Mouse (Mus musculus) cerebellum, adult 9-10 months (tissue): ENCODE measurements at regions not wholly inside any gene's neighbourhood (a gene's known extent, or its start where the extent isn't known, plus 50 kb on each side); places are given as distances from the start of the nearest gene placed in this dataset.
A peak's percentile ranks its signal among the peaks of the same experiment; 100 is the strongest.

Experiments used
- DNase-seq: peaks from one replicate; pipeline ENCODE4 v3.0.0; 2022

DNA sequence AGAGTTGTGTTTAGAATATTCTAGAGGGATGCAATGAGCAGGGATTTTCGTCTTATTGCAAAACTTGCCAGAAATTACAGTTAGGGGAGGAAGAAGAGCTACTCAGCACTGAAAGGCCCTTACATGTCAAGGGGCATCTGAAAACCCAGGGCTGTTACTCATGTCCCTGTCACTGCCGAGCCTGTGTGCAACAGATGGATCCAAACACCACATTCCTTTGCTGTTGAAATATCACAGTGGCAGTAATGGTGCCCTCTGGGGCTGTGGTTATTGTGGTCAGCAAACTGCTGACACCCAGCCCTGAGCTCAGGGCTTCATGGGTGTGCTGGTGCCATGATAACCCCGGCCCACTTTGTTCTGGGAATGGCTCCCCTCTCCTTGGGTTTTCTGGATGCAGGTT lies 114.3 kb upstream of the Ercc6l2 start:
- no peak for DNase-seq

DNA sequence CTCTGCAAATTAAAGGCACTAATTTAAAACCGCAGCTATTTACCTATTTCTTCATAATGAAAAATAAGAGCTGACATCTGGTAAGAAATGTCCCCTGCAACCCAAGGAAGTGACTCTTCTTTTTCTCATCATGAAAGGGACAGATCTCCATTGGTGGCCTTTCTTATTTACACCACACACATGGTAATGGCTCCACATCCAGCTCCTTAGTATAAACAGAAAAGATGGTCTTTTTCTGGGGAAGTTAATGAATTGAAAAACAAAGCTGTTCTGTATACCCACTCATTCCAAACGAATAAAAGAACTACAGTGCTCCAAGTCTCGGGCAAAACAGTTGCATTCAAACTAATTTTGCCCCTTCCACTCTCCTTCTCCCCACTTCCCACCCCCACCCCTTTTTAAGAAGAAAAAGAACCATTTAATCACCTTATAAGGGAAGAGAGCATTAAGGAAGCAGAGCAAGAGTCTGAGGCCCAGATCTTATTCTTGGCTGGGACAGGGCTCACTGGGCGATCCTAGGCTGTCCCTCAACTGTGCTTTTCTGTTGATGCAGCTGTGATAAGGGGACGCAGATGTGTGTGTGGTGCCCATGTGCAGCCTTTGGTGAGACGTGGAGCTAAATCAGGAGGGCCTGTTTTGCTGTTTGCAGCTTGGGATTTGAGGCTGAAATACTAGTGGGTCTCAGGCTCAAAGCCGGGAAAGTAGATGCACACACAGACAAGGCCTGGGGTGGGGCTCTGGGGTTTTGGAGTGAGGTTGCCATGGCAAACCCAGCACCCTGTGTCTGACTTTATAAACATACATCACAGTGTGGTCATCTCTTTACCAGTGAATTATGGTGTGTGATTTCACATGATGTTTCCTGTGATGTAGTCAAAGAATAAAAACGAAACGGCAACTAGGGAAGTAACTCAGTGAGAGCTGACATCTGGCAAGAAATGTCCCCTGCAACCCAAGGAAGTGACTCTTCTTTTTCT lies 113.6 kb upstream of the Ercc6l2 start:
- DNase-seq, result no peak

DNA sequence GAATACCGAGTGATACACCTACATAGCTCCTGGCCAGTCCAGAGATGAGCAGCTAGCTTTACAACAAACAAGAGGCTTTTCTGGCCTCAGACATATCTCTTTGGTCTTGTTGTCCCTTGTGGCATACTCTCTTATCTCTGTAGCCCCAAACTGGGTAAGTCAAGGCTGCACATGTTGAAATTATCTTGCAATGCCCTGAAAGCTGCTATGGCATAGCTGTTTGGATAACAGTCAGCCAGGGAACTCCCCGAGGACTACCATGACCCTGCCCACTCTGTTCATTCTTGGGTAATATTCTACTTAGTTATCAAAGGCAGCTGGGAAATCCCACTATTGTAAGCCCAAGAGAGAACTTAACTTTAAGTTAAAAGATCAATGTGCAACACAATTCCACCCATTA lies 106.5 kb upstream of the Ercc6l2 start:
- DNase-seq, result no peak

DNA sequence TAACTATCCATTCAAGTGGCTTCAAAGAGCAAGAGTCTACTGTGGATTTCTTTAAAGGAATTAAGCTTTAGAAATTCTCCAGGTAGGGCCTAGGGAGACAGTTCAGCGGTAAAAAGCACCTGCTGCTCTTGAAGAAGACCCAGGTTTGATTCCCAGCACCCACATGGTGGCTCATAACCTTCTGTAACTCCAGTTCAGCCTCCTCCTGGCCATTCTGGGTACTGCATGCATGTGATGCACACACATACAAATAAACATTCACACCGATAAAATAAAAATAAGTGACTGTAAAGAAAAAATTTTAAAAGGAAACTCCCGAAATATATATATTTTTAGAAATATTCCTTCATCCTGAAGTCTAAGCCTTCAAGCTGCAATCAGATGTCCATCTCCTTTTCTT lies 101.9 kb upstream of the Ercc6l2 start:
- DNase-seq, result no peak

DNA sequence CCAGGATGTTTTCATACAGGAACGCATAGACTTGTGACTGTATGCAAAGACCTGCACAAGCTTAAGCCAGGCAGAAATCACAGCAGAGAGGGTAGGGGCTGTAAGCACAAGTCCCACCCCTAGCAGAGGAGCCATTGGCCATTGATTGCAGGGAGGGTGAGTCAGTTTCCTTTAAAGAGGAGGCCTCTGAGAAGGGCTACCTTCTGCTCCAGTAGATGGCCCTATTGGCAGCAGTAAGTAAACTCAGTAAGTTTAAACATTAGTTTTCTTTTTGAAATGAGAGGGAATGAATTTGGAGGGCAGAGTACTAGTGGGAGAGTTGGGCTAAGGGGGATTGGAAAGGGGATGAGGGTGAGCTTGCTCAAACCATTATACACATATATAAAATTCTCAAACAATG lies 98.5 kb upstream of the Ercc6l2 start:
- no peak for DNase-seq

DNA sequence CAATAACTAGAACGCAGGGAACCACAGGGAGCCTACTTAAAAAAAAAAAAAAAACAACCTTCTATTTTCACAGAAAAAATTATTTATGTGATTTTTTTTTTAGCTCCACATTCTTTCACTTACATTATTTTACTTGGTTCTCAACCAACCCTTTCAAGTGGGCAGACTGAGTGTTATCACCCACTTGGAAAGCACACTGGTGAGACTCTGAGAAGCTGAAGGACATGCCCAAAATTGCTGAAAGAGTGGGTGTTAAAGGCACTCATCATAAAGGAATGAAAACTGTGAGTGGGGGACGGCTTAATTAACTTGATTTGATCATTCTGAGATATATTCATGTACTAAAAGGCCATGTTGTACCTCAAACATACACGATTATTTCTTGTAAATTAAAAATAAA lies 97.8 kb upstream of the Ercc6l2 start:
- no peak for DNase-seq

DNA sequence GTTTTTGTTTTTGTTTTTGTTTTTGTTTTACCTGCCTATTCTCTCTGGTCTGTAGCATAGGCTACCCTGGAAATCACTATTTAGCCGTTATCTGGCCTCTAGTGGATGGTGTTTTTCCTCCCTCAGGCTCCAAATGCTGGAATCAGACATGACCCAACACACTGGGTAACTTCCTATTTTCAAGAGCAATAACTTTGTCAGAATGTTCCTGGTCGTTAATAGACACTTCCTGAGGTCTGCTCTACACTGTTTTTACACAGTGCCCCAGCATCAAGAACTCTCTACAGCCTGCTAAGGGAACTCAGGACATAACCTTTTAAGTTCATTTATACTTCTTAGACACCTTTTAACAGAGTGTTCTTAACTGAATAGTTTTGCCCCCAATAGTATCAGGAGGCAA lies 96.3 kb upstream of the Ercc6l2 start:
- no peak for DNase-seq

DNA sequence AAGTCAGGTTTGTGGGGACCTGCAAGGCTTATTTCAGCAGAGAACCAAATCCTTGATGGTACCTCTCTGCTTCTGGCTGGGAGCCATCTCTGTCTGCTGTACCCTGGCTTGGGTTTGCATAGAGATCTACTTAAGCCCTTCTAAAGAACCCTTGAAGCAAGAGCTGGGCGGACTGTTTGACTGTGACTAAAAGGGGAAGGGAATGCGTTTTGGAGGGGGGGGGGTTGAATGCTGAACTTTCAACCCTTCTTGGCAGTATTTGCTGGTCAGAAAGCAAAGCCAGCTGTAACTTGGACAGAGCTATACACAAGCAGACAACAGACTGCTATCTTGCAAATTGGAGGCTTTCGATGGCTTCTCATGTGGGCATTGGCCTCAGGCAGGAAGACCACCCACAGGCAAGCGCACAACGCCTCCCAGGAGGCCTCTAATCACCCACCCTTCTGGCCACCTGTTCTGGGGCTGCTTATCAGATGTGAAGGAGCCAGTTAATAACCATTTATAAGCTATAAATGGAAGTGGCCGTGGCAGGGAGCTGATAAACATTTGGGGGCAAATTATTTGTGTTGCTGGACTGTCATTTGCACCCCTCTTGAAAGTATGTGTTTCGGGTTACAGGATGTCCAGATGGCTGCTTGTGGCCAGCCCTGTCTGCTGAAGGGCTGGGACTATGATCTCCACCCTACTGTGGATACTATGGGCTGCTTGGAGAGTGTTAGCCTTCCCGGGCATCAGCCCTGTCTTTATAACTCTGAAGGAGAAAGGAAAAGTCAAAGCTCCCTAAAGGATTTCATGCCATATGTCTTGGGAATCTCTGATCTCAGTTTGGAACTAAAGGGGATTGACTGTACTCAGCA lies 95.5 kb upstream of the Ercc6l2 start:
- DNase-seq, result no peak

DNA sequence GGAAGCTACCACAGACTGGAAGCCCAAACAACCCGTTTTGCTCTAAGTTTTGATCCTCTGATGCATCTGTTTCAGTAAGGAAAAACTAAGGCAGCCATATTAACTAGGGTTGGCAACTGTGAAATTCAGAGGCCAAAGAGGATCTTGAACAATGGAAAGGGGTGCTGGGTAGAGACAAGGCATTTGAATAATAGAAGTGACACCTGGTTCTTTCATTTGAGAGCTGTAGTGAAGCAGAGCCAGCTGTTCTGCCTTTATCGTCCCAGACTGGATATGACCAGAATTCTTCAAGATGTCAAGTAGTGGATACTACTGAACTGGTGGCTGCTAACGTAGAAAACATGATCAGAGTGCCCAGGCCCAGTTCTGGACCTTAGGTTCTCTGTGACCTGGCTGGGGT lies 94.4 kb upstream of the Ercc6l2 start:
- no peak for DNase-seq

DNA sequence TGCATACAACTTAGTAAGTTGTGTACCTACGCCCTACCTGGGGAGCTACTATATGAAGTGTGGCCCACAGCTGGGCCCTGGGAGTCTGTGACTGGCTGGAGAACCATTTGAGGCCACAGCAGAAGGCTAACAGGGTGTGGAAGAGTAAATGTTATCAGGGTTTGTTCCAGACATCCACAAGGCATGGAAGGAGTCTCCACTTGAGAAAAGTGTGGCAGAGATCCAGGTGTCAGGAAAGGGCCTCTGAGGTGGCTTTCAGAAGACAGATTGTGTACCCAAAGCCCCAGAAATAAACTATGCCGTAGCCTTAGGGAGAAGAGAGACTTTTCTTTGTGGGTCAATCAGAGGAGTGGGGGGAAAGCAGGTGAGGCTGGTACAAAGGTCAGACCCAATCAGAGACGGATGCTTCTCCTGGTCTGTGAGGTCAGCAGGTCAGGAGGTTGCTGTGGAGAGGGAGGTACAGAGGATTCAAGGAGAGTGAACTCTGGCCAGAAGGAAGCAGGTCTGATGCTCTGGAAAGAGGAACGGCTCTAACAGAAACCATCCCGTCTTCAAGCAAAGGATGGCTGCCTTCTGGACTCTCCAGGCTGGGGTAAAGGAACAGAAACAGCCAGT lies 93.9 kb upstream of the Ercc6l2 start:
- DNase-seq, result no peak

DNA sequence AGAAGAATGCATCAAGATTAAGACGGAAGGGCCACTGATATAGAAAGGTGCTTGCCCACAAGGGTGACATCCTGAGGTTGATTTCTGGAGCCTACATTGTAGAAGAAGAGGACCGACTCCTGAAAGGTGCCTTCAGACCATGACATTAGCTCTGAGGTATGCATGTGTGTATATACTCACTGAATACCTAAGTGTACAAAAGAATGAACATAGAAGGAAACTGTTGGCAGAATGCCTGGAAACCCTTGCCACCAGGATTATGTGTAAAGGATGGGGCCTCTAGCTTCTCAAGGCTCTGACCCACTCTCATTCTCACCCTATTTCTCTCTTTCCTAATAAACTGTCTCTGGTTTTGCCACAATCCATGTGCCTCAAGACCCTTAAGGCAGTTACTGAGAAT lies 90.7 kb upstream of the Ercc6l2 start:
- no peak for DNase-seq

DNA sequence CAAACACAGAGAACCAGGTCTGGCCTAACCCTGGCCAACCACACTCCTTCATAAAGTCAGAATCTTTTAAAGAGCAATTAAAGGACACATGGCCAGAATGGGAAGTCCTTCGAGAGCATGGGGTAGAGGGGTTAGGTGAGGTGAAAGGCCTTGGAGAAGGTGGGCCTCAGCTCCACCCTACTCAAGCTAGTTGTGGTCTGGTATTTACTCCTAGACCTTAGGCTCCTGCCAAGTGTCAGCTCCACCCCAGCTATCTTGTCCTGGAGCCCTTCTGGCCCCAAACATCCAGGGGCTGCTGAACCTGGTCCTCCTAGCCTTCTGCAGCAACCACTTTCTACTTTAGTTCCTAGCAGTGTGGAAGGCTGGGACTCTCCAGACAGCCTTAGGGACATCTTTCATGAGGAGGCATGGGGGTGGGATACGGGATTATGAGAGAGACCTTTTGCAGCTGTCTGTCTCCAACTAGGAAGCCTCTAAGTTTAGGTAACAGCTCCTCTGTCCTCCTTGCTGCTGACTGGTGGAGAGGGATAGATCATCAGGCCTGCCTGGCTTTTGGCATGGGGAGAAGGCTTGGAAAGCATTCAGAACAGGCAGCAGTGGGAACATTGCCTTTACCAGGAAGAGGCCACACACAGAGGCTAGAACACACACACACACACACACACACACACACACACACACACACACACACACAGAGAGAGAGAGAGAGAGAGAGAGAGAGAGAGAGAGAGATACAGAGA lies 90.0 kb upstream of the Ercc6l2 start:
- no peak for DNase-seq

DNA sequence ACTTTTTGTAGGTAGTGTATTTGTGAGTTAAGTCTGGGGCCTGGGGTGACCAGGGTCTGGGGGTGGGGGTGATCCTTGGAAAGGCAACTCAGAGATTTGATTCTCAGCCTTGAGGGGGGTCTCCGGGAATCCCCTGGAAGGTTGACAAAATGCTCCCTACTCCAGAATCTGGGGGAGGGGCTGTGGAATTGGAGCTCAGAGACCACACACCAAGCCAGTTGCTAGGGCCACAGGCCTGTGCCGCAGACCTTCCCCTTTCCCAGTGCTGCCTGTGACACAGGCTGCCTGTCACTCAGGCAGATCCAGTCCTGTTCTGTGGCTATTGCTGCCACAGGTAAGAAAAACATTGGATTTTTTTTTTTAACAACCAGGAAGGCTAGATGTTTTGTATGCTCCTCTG lies 89.0 kb upstream of the Ercc6l2 start:
- DNase-seq, result no peak

DNA sequence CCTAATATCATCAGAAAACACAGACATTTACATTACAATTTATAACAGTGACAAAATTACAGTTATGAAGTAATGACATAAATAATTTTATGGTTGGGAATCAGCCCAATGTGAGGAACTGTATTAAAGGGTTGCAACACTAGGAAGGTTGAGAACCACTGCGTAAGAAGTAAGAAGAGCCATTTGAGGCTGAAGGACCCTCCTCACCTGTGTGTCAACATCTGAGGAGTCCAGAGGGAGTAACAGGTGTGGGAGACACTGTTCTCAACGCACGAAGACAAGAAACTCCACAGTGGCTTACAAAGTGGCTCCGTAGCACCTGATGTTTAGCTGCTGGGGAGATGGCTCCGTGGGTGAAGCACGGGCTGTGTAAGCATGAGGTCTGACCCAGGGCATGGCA lies 88.5 kb upstream of the Ercc6l2 start:
- no peak for DNase-seq

DNA sequence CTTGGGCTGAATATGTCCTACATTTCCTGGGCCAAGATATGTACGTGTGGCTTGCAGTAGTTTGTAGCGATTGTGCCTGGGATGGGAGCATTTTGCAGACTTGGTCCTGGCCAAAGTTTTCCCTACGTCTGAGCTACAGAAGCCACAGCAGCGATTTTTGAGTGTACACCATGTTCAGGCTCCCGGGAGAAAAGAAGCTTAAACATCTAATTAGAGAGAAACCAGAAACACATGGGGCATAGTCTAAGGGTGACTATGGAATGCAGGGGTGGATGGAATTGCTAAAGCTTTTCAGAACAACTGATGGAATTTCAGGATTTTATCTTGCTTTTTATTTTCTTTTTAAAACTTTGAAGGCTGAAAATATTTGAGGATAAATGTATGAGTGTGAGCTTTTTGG lies 79.3 kb upstream of the Ercc6l2 start:
- no peak for DNase-seq

DNA sequence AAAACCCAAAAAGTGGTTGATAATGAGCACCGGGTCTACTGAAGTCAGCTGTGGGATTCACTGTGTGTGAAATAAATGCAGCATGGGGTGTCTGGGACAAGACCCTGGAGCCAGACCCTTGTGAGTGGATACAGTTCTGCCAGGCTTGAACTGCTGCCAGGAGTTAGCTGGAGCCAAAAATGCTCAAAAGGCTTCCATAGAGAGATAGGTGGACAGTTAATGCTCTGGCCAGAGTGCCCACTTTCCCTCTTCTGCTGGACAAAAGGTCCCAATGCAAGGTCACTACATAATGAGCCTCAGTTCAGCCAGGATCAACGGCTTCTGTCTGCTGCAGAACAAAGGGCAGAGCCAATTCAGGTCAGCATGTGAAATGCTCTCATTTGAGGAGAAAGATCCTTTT lies 73.2 kb upstream of the Ercc6l2 start:
- DNase-seq, result peak; percentile 29

DNA sequence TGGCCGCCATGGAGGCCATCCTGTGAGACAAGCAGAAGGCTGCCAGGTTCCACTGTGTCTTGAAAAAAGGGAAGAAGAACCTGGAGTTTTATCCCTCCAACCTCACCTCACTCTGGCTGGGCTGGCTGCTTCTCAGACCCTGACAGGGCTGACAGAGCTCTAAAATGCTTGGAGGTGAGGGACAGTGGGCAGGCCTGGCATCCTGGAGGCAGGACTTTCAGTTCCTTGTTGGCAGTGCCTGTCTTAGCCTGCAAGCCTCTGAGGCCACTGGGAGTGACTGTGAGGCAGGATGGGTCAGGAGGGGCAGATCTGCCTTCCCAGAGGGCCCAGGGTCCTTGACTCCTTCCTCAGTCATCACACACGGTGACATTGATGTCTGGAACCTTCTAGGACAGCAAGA lies 66.3 kb upstream of the Ercc6l2 start:
- no peak for DNase-seq

DNA sequence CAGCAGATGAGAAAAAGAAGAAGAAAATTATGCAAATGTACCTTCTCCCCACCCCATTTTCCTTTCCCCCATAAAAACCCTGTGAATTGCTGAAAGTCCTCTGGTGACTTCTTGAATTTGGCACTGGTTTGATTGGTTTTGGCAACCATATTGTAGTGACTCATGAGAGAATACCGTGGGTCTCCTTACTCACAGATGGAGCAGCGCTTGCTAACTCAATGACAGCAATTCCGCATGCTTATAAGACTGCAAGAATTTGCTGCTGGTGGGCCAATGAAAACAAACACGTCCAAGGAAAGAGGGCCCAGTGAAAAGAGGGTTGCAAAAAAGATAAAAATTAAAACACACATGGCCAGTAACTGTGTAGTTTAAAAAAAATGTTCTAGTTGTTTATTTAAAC lies 65.0 kb upstream of the Ercc6l2 start:
- DNase-seq, result no peak

DNA sequence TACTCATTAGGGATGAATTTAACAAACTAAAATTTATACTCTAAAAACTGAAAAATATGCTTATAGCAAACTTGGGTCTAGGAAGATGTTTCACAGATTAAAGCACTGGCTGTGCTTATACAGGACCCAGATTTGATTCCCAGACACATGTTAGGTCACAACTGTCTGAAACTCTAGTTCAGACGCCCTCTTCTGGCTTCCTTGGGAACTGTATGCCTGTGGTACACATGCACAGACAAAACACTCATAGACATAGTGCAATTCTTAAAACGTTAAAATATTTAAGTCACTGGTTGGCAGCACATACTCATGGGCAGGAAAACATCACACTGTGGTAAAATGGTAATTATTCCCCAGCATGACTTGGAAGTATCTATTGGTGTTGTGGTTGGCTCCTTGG lies 63.8 kb upstream of the Ercc6l2 start:
- no peak for DNase-seq

DNA sequence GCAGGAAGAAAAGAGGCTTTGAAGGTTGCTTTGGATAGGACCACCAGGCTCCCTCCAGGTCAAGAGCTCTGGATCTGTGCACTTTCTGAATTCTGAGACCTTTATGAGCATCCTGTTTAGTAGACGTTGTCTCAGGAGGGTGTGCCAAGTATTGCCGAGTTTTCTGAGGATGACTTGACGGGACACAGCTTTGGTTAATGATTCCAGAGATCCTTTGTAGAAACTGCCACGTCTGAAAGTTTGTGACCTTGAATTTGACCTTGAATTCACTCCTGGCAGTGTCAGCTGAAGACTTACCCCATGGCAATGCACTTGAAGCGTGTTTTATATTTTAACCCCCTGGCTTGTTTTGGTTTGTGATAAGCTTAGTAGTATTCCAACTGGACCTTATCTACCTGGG lies 58.0 kb upstream of the Ercc6l2 start:
- DNase-seq, result no peak

DNA sequence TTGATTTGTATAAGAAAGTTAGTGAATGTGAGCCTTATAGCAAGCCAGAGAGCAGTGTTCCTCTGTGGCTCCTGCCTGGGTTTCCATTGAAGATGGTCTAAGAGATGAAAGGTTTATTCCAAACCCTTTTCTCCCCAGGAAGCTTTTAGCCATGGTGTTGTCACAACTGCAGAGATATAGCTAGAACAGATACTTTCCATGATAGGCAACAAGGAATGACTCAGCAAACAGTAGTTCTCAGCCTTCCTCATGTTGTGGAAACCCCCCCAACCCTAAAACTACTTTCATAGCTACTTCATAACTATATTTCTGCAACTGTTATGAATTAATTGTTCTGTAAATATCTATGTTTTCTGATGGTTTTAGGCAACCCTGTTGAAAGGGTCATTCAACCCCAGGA lies 53.5 kb upstream of the Ercc6l2 start:
- no peak for DNase-seq
